Mouse (Mus musculus): ENCODE results near the gene Amigo2.
"Not testable (repeated sequence)": the region's sequence is repeated elsewhere in the genome, so short reads cannot be mapped to it uniquely, and the experiment has no call there.

Amigo2 gene

GRCm38 (mm10) chr15:97223431-97223830, 23.7 kb downstream of the Amigo2 start:
- DNase-seq (ENCODE audit: extremely low spot score, low spot score), result no peak

DNA sequence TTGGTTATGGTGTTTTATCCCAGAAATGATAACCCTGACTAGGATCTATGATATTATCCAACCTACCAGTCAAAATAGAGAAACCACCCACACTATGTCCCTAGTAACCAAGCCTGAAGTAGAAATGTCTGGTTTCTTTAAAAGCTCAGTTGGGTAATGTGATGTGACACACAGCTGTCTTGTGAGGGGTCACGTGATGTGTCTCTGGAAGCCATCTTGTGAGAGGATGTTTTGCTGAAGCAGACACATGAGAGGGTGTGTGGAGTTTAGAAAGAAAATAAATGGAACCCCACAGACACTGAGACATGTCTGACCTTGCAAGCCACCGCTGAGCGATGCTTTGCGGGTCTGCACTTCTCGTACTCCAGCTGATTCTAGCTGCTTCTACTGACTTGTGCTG, 30.2 kb downstream of the Amigo2 start:
- DNase-seq (ENCODE audit: extremely low spot score, low spot score), result no peak

DNA sequence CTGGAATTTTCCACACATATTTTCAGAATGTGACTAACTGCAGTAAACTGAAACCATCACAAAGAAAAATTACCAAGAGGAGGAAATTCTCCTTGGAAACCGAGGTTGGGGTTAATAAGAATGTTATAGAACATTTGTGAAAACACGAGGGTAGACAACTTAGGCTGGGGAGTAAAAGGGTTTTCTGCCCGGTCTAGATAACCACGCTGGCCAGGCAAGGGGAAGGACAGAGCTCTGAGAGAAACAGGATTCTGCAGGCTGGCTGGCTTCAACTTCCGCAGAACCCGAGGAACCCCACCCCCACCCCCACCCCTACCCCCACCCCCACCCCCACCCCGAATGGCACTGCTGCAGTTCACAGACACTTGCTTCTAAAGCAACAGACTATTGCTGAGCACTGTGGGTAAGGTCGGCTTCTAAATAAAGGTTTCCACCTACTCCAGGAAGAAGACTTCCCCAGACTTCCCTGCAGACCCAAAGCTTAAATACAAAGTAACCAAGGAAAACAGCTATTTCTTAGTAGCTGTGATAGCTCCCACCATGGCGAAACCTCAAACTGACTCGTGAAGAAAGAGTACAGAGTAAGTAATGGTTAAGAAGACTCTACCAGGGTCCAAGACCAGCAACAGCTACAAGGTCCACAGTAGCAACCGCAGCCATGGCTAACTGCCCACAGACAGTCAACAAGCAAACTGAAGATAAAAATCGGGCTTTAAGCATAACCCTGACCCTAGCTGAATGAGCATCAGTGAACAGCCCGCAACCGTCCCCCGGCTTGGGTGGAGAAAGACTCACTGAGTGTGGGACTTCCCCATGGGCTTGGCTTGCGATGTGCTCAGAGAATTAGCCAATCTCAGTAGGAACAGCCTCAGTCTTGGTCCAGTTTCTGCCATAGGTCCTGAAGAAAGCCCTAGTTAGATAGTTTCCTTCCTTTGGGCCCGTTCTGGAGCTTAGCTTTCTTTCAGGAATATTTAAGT, 34.3 kb downstream of the Amigo2 start:
- no peak for DNase-seq (ENCODE audit: extremely low spot score, low spot score)

DNA sequence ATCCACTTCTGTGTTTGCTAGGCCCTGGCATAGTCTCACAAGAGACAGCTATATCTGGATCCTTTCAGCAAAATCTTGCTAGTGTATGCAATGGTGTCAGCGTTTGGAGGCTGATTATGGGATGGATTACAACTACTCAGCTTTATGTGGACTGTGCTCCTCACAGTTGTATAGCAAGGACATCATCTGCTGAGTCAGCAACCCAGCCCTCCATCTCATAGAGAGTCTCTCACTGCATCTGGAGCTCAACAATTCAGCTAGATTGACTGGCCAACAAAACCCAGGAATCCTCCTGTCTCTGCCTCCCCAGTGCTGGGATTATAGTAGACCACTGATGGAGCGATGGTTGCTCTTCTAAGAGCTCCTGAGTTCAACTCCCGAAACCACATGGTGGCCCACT, 37.3 kb downstream of the Amigo2 start:
- not testable (repeated sequence) for DNase-seq (ENCODE audit: extremely low spot score, low spot score)

GRCm38 (mm10) chr15:97206506-97206905, 40.6 kb downstream of the Amigo2 start:
- no peak for DNase-seq (ENCODE audit: extremely low spot score, low spot score)

DNA sequence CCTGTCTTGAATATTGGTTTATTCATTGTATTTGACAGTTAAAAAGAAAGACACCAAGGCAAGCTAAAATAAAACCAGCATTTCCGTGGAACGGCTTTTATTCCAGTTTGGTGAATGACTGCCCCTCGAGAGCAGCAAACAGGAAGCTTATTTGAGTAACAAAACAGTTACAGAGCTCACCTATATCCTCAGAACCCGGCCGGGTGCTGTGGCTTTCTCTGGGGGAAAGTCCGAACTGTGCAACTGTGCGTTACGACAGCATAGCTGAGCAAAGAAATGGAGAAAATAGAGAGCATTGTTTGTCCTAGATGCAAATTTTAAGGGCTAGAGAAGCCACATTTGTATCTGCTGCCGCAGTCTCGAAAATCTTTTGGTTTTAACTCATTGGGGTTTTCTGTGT, 41.3 kb downstream of the Amigo2 start:
- DNase-seq (ENCODE audit: extremely low spot score, low spot score), result no peak

- no peak for DNase-seq (ENCODE audit: extremely low spot score, low spot score)
Measured at GRCm38 (mm10) chr15:97204889-97205288, 42.2 kb downstream of the Amigo2 start.

DNA sequence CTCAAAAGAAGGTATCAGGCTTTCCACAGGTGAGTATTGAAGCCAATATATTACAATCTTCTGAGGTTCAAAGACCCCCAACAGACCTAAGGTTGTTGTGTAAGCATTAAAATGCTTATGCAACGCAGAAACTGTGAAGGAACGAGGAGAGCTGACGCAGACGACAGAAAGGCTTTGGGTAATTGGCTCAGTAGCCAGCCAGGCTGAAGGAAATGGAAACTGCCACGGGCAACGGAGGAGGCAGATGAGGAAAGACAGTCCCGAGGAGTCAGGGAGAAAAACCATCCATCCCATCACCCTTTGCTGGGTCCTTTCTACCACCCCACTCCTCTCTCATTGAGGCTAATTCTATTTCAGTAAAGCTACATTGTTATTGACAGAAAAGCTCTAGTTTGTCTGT, 50.4 kb downstream of the Amigo2 start:
- DNase-seq (ENCODE audit: extremely low spot score, low spot score), result no peak

DNA sequence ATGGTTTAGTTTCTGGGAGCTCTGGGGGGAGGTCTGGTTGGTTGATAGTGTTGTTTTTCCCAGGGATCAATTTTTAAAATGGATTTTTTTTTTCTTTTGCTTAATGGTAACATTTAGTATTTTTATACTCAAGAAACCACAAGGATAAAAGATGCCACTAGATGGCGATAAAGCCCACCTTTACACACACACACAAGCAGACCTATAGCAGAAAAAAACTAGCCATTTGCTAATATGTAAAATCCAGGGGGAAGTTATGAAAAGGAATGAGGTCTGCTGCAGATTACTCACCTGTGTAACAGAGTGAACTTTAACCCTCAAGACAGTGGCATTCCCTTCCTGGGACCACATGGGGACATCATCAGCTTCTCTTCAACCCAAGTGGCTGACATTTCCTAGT, 51.5 kb downstream of the Amigo2 start:
- DNase-seq (ENCODE audit: extremely low spot score, low spot score), result no peak
